Mouse (Mus musculus) C2C12 (cell line): ENCODE measurements around the gene Mt2.

ENCODE experiments used
- CEBPB ChIP-seq: IDR thresholded peaks from one replicate; pipeline ENCODE4 v1.6.1; 2011; ENCODE audit warnings: low read depth, mild to moderate bottlenecking, control low read depth, moderate library complexity
- CTCF ChIP-seq: IDR thresholded peaks from one replicate; pipeline ENCODE4 v1.5.1; 2011; ENCODE audit not compliant: control insufficient read depth, insufficient read depth, insufficient read length

GRCm38 (mm10) chr8:94179713-94180560, 7.5 kb downstream of the Mt2 start:
- TF ChIP-seq CTCF (no peak), CEBPB (no peak)
